In genomic region chr14:104533075-104533474, GRCm38 (mm10) we compare ENCODE assay signal across 17 mouse cellular contexts. TPM values are rescaled to one million over a fixed set of nuclear protein-coding genes. Genes with fewer than 3 reads are reported as not detected.
DNase-seq lines count a peak whose midpoint lies in the region; TF ChIP-seq lines count a peak whose summit lies in the region.
"Had no signal": no experiment of that assay in that cellular context is flagged by ENCODE, and none has a peak within 500 bp of the region (broad histone marks: within the 10 kb centered on the region; RNA-seq: fewer than 3 reads in every experiment).

No protein-coding gene starts in this region.

- DNase-seq in heart, adult 2 months = no peak
- DNase-seq in heart, postnatal 14 days = no peak
- DNase-seq in retina, postnatal 1 day = peak; percentile 8
- no peak for DNase-seq in retina, embryonic 14.5 days (ENCODE audit: low spot score)
- peak; percentile 53 for DNase-seq in ZHBTc4 (ENCODE audit: low read depth, low spot score)
- DNase-seq in thymus, postnatal 4 days = no peak
- DNase-seq in right cerebral cortex, adult 2 months (ENCODE audit: low spot score in 2 of 2) = no peak
- DNase-seq: adrenal gland, postnatal 25 days; cerebellum, adult 8-10 months; heart, adult 11 months; kidney, adult 11 months; kidney, postnatal 25 days; lung, postnatal 36 days; midbrain, embryonic 14.5 days; right cerebral cortex, postnatal 14 days had no signal

- TF ChIP-seq POLR2A in heart, adult 2 months (IDR thresholded peaks at IDR 0.05; ENCODE audit: insufficient read depth, low read depth, low read length) = no peak

- no peaks in the 10 kb centered on the region for H3K27me3 ChIP-seq in heart, adult 2 months (ENCODE audit: control insufficient read depth, insufficient read depth, low read length)
- H3K27me3 ChIP-seq: heart, embryonic 15.5 days had no signal

- H3K27ac ChIP-seq in heart, adult 2 months = no peak overlapping the region
- H3K27ac ChIP-seq: heart, embryonic 15.5 days; liver, embryonic 14.5 days had no signal

- TF ChIP-seq EP300 in heart, adult 2 months (IDR thresholded peaks at IDR 0.05; ENCODE audit: insufficient read depth, low read depth, low read length) = no peak

- peak; percentile 20; the same call in 1 of the 2 replicates for TF ChIP-seq CTCF in heart, adult 2 months (IDR thresholded peaks at IDR 0.05)

- H3K4me1 ChIP-seq in heart, adult 2 months (ENCODE audit: control insufficient read depth, insufficient read depth, low read length) = no peaks in the 10 kb centered on the region
- H3K4me1 ChIP-seq: heart, embryonic 15.5 days had no signal

- no peak overlapping the region for H3K9ac ChIP-seq in heart, adult 2 months (ENCODE audit: low read depth, low read length)
- H3K9ac ChIP-seq: heart, embryonic 15.5 days; liver, embryonic 14.5 days had no signal

- 63% methylated on average over 5 of the region's 5 CpGs for WGBS in heart, adult 2 months

- intact Hi-C loops in heart, adult 2 months (cut with DNase I) = no loop called here
- intact Hi-C loops in heart, postnatal 14 days (cut with DNase I) = no loop called here

- no peaks in the 10 kb centered on the region for H3K79me2 ChIP-seq in heart, adult 2 months (replicated peaks; ENCODE audit: control insufficient read depth, insufficient read depth, low read length)

- no peak overlapping the region for H3K4me3 ChIP-seq in heart, adult 2 months
- H3K4me3 ChIP-seq: heart, embryonic 15.5 days had no signal

- H3K36me3 ChIP-seq in heart, adult 2 months (ENCODE audit: control insufficient read depth, insufficient read depth, low read length) = no peaks in the 10 kb centered on the region
- H3K36me3 ChIP-seq: heart, embryonic 15.5 days had no signal

RNA-seq across cellular contexts. Expression of gene Rnf219, which starts 10.6 kb away (rescaled TPM):
- 1 to 10 TPM; 4.7 to 5.1 TPM for total RNA-seq in heart, adult 2 months (2021)
- 1.8 and 2.2 TPM in 2 replicates for polyA plus RNA-seq in heart, adult 2 months (2012; rRNA removed)
- total RNA-seq in heart, postnatal 14 days (2021) = 1 to 10 TPM; 5.0 to 6.0 TPM

Comparison
In these comparisons a context has a peak if more than half of its experiments do, and no peak if none do; other contexts are left out.
1. DNase-seq: peak in retina, postnatal 1 day (single experiment) and ZHBTc4 (single experiment); none in heart, adult 2 months (0 of 2), heart, postnatal 14 days (0 of 2), retina, embryonic 14.5 days (single experiment), thymus, postnatal 4 days (single experiment) and right cerebral cortex, adult 2 months (0 of 2).